Mouse (Mus musculus): Measurements from ENCODE around the gene Zxdc. TPM values are rescaled to one million over a fixed set of nuclear protein-coding genes. Genes with fewer than 3 reads are reported as not detected.

The Zxdc gene
- polyA plus RNA-seq, 1 experiment from 2014 or later = 8.2 TPM

Other genes starting within 250 kb of the Zxdc start
- not detected in 2 replicates for gene Vmn1r51, start 246.9 kb upstream of the Zxdc start, polyA plus RNA-seq (2015; fragmentation: Nextera tagmentation; extraction: Ambion mirVana)
- gene Vmn1r52, start 194.7 kb upstream of the Zxdc start, polyA plus RNA-seq (2015; fragmentation: Nextera tagmentation; extraction: Ambion mirVana) = not detected in 2 replicates
- not detected in 2 replicates for gene V1ra8, start 166.7 kb upstream of the Zxdc start, polyA plus RNA-seq (2015; fragmentation: Nextera tagmentation; extraction: Ambion mirVana)
- not detected in 2 replicates for gene Vmn1r53, start 145.1 kb upstream of the Zxdc start, polyA plus RNA-seq (2015; fragmentation: Nextera tagmentation; extraction: Ambion mirVana)
- not detected in 2 replicates for gene Vmn1r54, start 123.2 kb upstream of the Zxdc start, polyA plus RNA-seq (2015; fragmentation: Nextera tagmentation; extraction: Ambion mirVana)
- not detected in 2 replicates for gene BC048671, start 68.3 kb upstream of the Zxdc start, polyA plus RNA-seq (2015; fragmentation: Nextera tagmentation; extraction: Ambion mirVana)
- 2.3 and 3.0 TPM in 2 replicates for gene Chst13, start 44.3 kb upstream of the Zxdc start, polyA plus RNA-seq (2015; fragmentation: Nextera tagmentation; extraction: Ambion mirVana)
- 0.30 TPM in 1 of 2 replicates, not detected in the other for gene Uroc1, start 36.2 kb upstream of the Zxdc start, polyA plus RNA-seq (2015; fragmentation: Nextera tagmentation; extraction: Ambion mirVana)
- 1.2 and 1.8 TPM in 2 replicates for gene Cfap100, start 59.3 kb downstream of the Zxdc start, polyA plus RNA-seq (2015; fragmentation: Nextera tagmentation; extraction: Ambion mirVana)
- gene Klf15, start 93.1 kb downstream of the Zxdc start, polyA plus RNA-seq (2015; fragmentation: Nextera tagmentation; extraction: Ambion mirVana) = 7.5 and 7.8 TPM in 2 replicates
- gene Aldh1l1, start 116.9 kb downstream of the Zxdc start, polyA plus RNA-seq (2015; fragmentation: Nextera tagmentation; extraction: Ambion mirVana) = 1.6 and 1.9 TPM in 2 replicates
- 2.8 and 4.1 TPM in 2 replicates for gene Slc41a3, start 235.2 kb downstream of the Zxdc start, polyA plus RNA-seq (2015; fragmentation: Nextera tagmentation; extraction: Ambion mirVana)

All from embryonic facial prominence, embryonic 13.5 days (tissue).